Mouse (Mus musculus) ES-E14 (cell line): ENCODE data around the gene March8. TPM values are rescaled to one million over a fixed set of nuclear protein-coding genes. Genes with fewer than 3 reads are reported as not detected.

Source experiments
- DNase-seq: peaks from one replicate; pipeline ENCODE4 v3.0.0-alpha.2; 2013; ENCODE audit warnings: low read depth, low spot score
- H3K27ac ChIP-seq: 2 replicates; pipeline ENCODE4 v1.5.1; 2012; ENCODE audit warnings: low read depth, mild to moderate bottlenecking, low read length, moderate library complexity, mixed read lengths; ENCODE audit not compliant: poor library complexity, insufficient read depth, severe bottlenecking
- H3K36me3 ChIP-seq: 2 replicates; pipeline ENCODE4 v1.6.1; 2012; ENCODE audit warnings: mild to moderate bottlenecking, low read length, moderate library complexity, mixed read lengths; ENCODE audit not compliant: control insufficient read depth, poor library complexity, insufficient read depth, severe bottlenecking
- H3K4me1 ChIP-seq, 2 experiments: fragments of 150-350 bp in 1 of 2; sonication (generic) in 1 of 2; 2 replicates each; pipeline ENCODE4 v1.6.1; 2012; ENCODE audit warnings: low read length in 2 of 2, mild to moderate bottlenecking in 1 of 2, mixed read lengths in 1 of 2; ENCODE audit not compliant: control insufficient read depth in 2 of 2, insufficient read depth in 2 of 2, poor library complexity in 1 of 2
- H3K4me3 ChIP-seq, 2 experiments: fragments of 150-350 bp in 1 of 2; sonication (generic) in 1 of 2; 2 replicates each; pipeline ENCODE4 v1.5.1; 2012; ENCODE audit warnings: low read length in 2 of 2, low read depth in 1 of 2, mild to moderate bottlenecking in 1 of 2, mixed read lengths in 1 of 2; ENCODE audit not compliant: insufficient read depth in 1 of 2, poor library complexity in 1 of 2, severe bottlenecking in 1 of 2
- H3K9ac ChIP-seq: 2 replicates; pipeline ENCODE4 v1.6.1; 2012; ENCODE audit warnings: low read depth, mild to moderate bottlenecking, low read length, mixed read lengths; ENCODE audit not compliant: poor library complexity, insufficient read depth, severe bottlenecking
- H3K9me3 ChIP-seq: fragments of 150-350 bp; sonication (generic); 2 replicates; pipeline ENCODE4 v1.6.1; 2012; ENCODE audit warnings: low read depth, mild to moderate bottlenecking, low read length; ENCODE audit not compliant: control insufficient read depth, insufficient read depth
- CHD2 ChIP-seq: IDR thresholded peaks from 2 replicates; pipeline ENCODE4 v1.6.1; 2014; ENCODE audit warnings: mild to moderate bottlenecking, low read depth, low read length, inconsistent platforms
- HCFC1 ChIP-seq: IDR thresholded peaks from 2 replicates; pipeline ENCODE4 v1.6.1; 2012; ENCODE audit warnings: low read length, inconsistent platforms, borderline replicate concordance; ENCODE audit not compliant: insufficient read depth
- MAFK ChIP-seq: IDR thresholded peaks from 2 replicates; pipeline ENCODE4 v1.6.1; 2014; ENCODE audit warnings: mild to moderate bottlenecking, low read depth, low read length, inconsistent platforms; ENCODE audit not compliant: insufficient read depth
- ZC3H11A ChIP-seq: IDR thresholded peaks from 2 replicates; pipeline ENCODE4 v1.6.1; 2012; ENCODE audit warnings: low read depth, mild to moderate bottlenecking, inconsistent platforms, low read length, borderline replicate concordance
- ZNF384 ChIP-seq: IDR thresholded peaks from 2 replicates; pipeline ENCODE4 v1.6.1; 2012; ENCODE audit warnings: low read depth, low read length, inconsistent platforms
- in situ Hi-C, 2 experiments: fragments of 600-800 bp; cut with MboI; formaldehyde crosslinking; loops; one replicate each; pipeline ENCODE4 v1.15.1; 2025; ENCODE audit warnings: low sequenced_read_pairs in 2 of 2, inconsistent platforms in 1 of 2; ENCODE audit not compliant: unreplicated experiment in 2 of 2
- total RNA-seq: library from RNA; depleted of rRNA; stranded (reverse); fragments of 300-350 nt; gene quantifications from 2 replicates; pipeline ENCODE4 v1.2.3, GENCODE M21; 2012

Gene March8
- total RNA-seq, 1 experiment: 17.6 TPM

GRCm38 (mm10) chr6:116367971-116368370, 30.1 kb downstream of the March8 start:
- Histone ChIP-seq H3K4me1 (peaks cover 0 to 10% of the 10 kb centered on the region in 2 experiments; a peak in 1 of 4 replicates), H3K27ac (no peak overlapping the region), H3K9ac (no peak overlapping the region), H3K9me3 (no peaks in the 10 kb centered on the region), H3K36me3 (no peaks in the 10 kb centered on the region), H3K4me3 (no peak overlapping the region)
- no peak for DNase-seq
- TF ChIP-seq CHD2: no peak
- TF ChIP-seq ZC3H11A: no peak
- no peak for TF ChIP-seq MAFK
- no peak for TF ChIP-seq HCFC1
- no peak for TF ChIP-seq ZNF384
- in situ Hi-C loops: no loop called here

- no peak for DNase-seq
- no peaks in the 10 kb centered on the region for H3K36me3 ChIP-seq
- in situ Hi-C loops: no loop called here
- TF ChIP-seq ZNF384 (no peak), ZC3H11A (no peak), CHD2 (no peak), HCFC1 (no peak), MAFK (no peak)
- H3K27ac ChIP-seq: no peak overlapping the region
- no peaks in the 10 kb centered on the region for H3K9me3 ChIP-seq
- H3K4me3 ChIP-seq: no peak overlapping the region
- no peak overlapping the region for H3K9ac ChIP-seq
- H3K4me1 ChIP-seq: peaks cover 0 to 10% of the 10 kb centered on the region in 2 experiments; a peak in 1 of 4 replicates
These were observed 32.0 kb downstream of the March8 start for GRCm38 (mm10) chr6:116369811-116370210.

- in situ Hi-C loops: no loop called here
These were observed 32.6 kb downstream of the March8 start for GRCm38 (mm10) chr6:116370216-116370976.

GRCm38 (mm10) chr6:116371500-116371899, 33.7 kb downstream of the March8 start:
- no peak overlapping the region for H3K27ac ChIP-seq
- H3K4me3 ChIP-seq: no peak overlapping the region
- TF ChIP-seq CHD2 (no peak), HCFC1 (no peak)
- DNase-seq: no peak
- no peak overlapping the region for H3K9ac ChIP-seq
- peaks cover 0 to 10% of the 10 kb centered on the region in 2 experiments; a peak in 1 of 4 replicates for H3K4me1 ChIP-seq
- no peaks in the 10 kb centered on the region for H3K9me3 ChIP-seq
- in situ Hi-C loops: no loop called here
- no peaks in the 10 kb centered on the region for H3K36me3 ChIP-seq

More at GRCm38 (mm10) chr6:116370216-116370976, 32.6 kb downstream of the March8 start:
- Histone ChIP-seq H3K4me1 (peaks cover 0 to 10% of the 10 kb centered on the region in 2 experiments; a peak in 1 of 4 replicates), H3K36me3 (no peaks in the 10 kb centered on the region), H3K9ac (no peak overlapping the region), H3K4me3 (no peak overlapping the region), H3K27ac (no peak overlapping the region), H3K9me3 (no peaks in the 10 kb centered on the region)
- TF ChIP-seq CHD2 (no peak), MAFK (no peak), ZC3H11A (no peak), HCFC1 (no peak), ZNF384 (no peak)
- no peak for DNase-seq
